Mouse (Mus musculus): ENCODE results near the gene Pcbp3. TPM values are rescaled to one million over a fixed set of nuclear protein-coding genes. Genes with fewer than 3 reads are reported as not detected.

The Pcbp3 gene
- 23.8 and 27.8 TPM in 2 replicates for polyA plus RNA-seq (2014; fragmentation: Nextera tagmentation; extraction: Ambion mirVana)

- ATAC-seq (replicated peaks; ENCODE audit: insufficient number of reproducible peaks, low FRiP score, low TSS enrichment, low read depth) (peak; percentile 92), DNase-seq (ENCODE audit: low spot score) (peak; percentile 100)
- H3K4me3 ChIP-seq (ENCODE audit: low read depth, low read length), result peak within 1 kb of the TSS; percentile 52
- H3K9ac ChIP-seq (replicated peaks; ENCODE audit: low read length), result peak within 1 kb of the TSS; percentile 69
- H3K27ac ChIP-seq (replicated peaks; ENCODE audit: low read depth, low read length), result no peak within 1 kb of the TSS
- 2% methylated on average over 59 of the region's 62 CpGs for WGBS
- H3K4me2 ChIP-seq (ENCODE audit: low read depth, low read length), result peak within 1 kb of the TSS; percentile 92
- H3K27me3 ChIP-seq (ENCODE audit: control insufficient read depth, insufficient read depth, low read length), result no peaks in the 10 kb centered on the region
- H3K4me1 ChIP-seq (ENCODE audit: control insufficient read depth, insufficient read depth, low read length), result peaks cover 3% of the 10 kb centered on the region; the same call in 1 of the 2 replicates
- H3K9me3 ChIP-seq (replicated peaks; ENCODE audit: control insufficient read depth, low read length), result no peaks in the 10 kb centered on the region
- H3K36me3 ChIP-seq (replicated peaks; ENCODE audit: control insufficient read depth, insufficient read depth, low read depth, low read length), result no peaks in the 10 kb centered on the region
Measured at GRCm38 (mm10) chr10:76961790-76962489, at the start of gene Pcbp3. TSS of gene Pcbp3 (minus strand) at chr10:76961887.

DNA sequence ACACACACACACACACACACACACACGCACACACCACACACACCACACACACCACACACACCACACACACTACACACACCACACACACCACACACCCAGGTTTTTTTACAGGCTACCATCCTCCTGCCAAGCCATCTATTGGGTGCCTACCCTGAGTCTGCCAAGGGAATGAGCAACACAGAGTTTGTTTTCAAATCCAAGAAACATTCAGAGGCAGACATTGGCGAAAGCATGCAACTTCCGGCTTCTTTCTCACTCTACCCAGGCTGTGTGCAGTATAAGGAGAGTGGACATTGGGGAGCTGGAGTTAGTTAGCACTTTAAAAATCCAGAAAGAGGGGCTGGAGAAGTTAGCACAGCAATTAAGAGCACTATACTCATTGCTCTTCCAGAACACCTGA lies 47.0 kb upstream of the Pcbp3 start:
- Histone ChIP-seq H3K27me3 (ENCODE audit: control insufficient read depth, insufficient read depth, low read length) (no peaks in the 10 kb centered on the region), H3K4me2 (ENCODE audit: low read depth, low read length) (no peak overlapping the region), H3K4me3 (ENCODE audit: low read depth, low read length) (no peak overlapping the region), H3K27ac (replicated peaks; ENCODE audit: low read depth, low read length) (no peak overlapping the region), H3K36me3 (replicated peaks; ENCODE audit: control insufficient read depth, insufficient read depth, low read depth, low read length) (no peaks in the 10 kb centered on the region), H3K9me3 (replicated peaks; ENCODE audit: control insufficient read depth, low read length) (no peaks in the 10 kb centered on the region), H3K9ac (replicated peaks; ENCODE audit: low read length) (no peak overlapping the region), H3K4me1 (ENCODE audit: control insufficient read depth, insufficient read depth, low read length) (0 out of 2 replicates have a peak, but pooled peaks cover 5% of the 10 kb centered on the region)
- ATAC-seq (replicated peaks; ENCODE audit: insufficient number of reproducible peaks, low FRiP score, low TSS enrichment, low read depth) (no peak), DNase-seq (ENCODE audit: low spot score) (no peak)
- 74% methylated on average over 3 of the region's 3 CpGs for WGBS

DNA sequence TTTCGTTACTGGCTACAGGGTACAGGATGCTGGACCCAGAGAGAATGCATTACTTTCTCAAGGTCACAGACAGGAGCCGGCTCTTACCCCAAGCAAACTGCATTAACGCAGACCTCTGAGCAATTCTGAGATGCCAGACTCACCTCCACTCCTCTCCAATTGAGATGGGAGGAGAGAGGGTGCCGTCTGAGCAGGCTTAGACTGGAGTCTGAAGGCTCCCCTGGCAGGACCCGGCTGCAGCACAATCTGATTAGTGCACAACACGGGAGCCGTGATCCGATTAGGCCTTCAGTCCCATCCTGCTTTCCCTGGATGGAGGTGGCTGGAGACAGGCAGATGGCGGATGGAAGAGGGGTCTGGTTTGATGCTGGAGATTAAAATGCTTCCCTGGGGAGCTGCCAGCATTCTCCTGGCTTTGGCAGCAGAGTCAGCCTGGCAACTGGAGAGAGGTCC lies 46.4 kb upstream of the Pcbp3 start:
- Histone ChIP-seq H3K4me2 (ENCODE audit: low read depth, low read length) (no peak overlapping the region), H3K9me3 (replicated peaks; ENCODE audit: control insufficient read depth, low read length) (no peaks in the 10 kb centered on the region), H3K36me3 (replicated peaks; ENCODE audit: control insufficient read depth, insufficient read depth, low read depth, low read length) (no peaks in the 10 kb centered on the region), H3K4me1 (ENCODE audit: control insufficient read depth, insufficient read depth, low read length) (0 out of 2 replicates have a peak, but pooled peaks cover 5% of the 10 kb centered on the region), H3K4me3 (ENCODE audit: low read depth, low read length) (no peak overlapping the region), H3K27ac (replicated peaks; ENCODE audit: low read depth, low read length) (no peak overlapping the region), H3K27me3 (ENCODE audit: control insufficient read depth, insufficient read depth, low read length) (no peaks in the 10 kb centered on the region), H3K9ac (replicated peaks; ENCODE audit: low read length) (peak overlapping the region; percentile 18; the same call in 1 of the 2 replicates)
- peak; percentile 25 for DNase-seq (ENCODE audit: low spot score)
- WGBS, result 17% methylated on average over 9 of the region's 9 CpGs
- 0 out of 2 replicates have a peak, but pooled peaks have one; percentile 29 for ATAC-seq (replicated peaks; ENCODE audit: insufficient number of reproducible peaks, low FRiP score, low TSS enrichment, low read depth)

- DNase-seq (ENCODE audit: low spot score), result peak; percentile 27
- H3K9ac ChIP-seq (replicated peaks; ENCODE audit: low read length), result no peak overlapping the region
- WGBS, result 26% methylated on average over 8 of the region's 8 CpGs
- no peaks in the 10 kb centered on the region for H3K36me3 ChIP-seq (replicated peaks; ENCODE audit: control insufficient read depth, insufficient read depth, low read depth, low read length)
- no peak overlapping the region for H3K4me3 ChIP-seq (ENCODE audit: low read depth, low read length)
- no peak for ATAC-seq (replicated peaks; ENCODE audit: insufficient number of reproducible peaks, low FRiP score, low TSS enrichment, low read depth)
- no peaks in the 10 kb centered on the region for H3K27me3 ChIP-seq (ENCODE audit: control insufficient read depth, insufficient read depth, low read length)
- 0 out of 2 replicates have a peak, but pooled peaks cover 5% of the 10 kb centered on the region for H3K4me1 ChIP-seq (ENCODE audit: control insufficient read depth, insufficient read depth, low read length)
- no peak overlapping the region; the same call in 1 of the 2 replicates for H3K27ac ChIP-seq (replicated peaks; ENCODE audit: low read depth, low read length)
- no peaks in the 10 kb centered on the region for H3K9me3 ChIP-seq (replicated peaks; ENCODE audit: control insufficient read depth, low read length)
- no peak overlapping the region for H3K4me2 ChIP-seq (ENCODE audit: low read depth, low read length)
Measured at GRCm38 (mm10) chr10:77007433-77008108, 45.9 kb upstream of the Pcbp3 start.

GRCm38 (mm10) chr10:77004936-77005335 lies 43.2 kb upstream of the Pcbp3 start:
- Histone ChIP-seq H3K9me3 (replicated peaks; ENCODE audit: control insufficient read depth, low read length) (no peaks in the 10 kb centered on the region), H3K4me3 (ENCODE audit: low read depth, low read length) (no peak overlapping the region), H3K36me3 (replicated peaks; ENCODE audit: control insufficient read depth, insufficient read depth, low read depth, low read length) (no peaks in the 10 kb centered on the region), H3K4me2 (ENCODE audit: low read depth, low read length) (no peak overlapping the region), H3K9ac (replicated peaks; ENCODE audit: low read length) (no peak overlapping the region), H3K4me1 (ENCODE audit: control insufficient read depth, insufficient read depth, low read length) (0 out of 2 replicates have a peak, but pooled peaks cover 5% of the 10 kb centered on the region), H3K27me3 (ENCODE audit: control insufficient read depth, insufficient read depth, low read length) (no peaks in the 10 kb centered on the region), H3K27ac (replicated peaks; ENCODE audit: low read depth, low read length) (no peak overlapping the region)
- no peak; the same call in 1 of the 2 replicates for ATAC-seq (replicated peaks; ENCODE audit: insufficient number of reproducible peaks, low FRiP score, low TSS enrichment, low read depth)
- peak; percentile 32 for DNase-seq (ENCODE audit: low spot score)
- WGBS, result 15% methylated on average over 7 of the region's 7 CpGs

GRCm38 (mm10) chr10:76997759-76998513 lies 36.2 kb upstream of the Pcbp3 start:
- Histone ChIP-seq H3K9ac (replicated peaks; ENCODE audit: low read length) (no peak overlapping the region), H3K27ac (replicated peaks; ENCODE audit: low read depth, low read length) (no peak overlapping the region), H3K4me3 (ENCODE audit: low read depth, low read length) (no peak overlapping the region), H3K9me3 (replicated peaks; ENCODE audit: control insufficient read depth, low read length) (no peaks in the 10 kb centered on the region), H3K4me2 (ENCODE audit: low read depth, low read length) (no peak overlapping the region), H3K27me3 (ENCODE audit: control insufficient read depth, insufficient read depth, low read length) (no peaks in the 10 kb centered on the region), H3K36me3 (replicated peaks; ENCODE audit: control insufficient read depth, insufficient read depth, low read depth, low read length) (no peaks in the 10 kb centered on the region), H3K4me1 (ENCODE audit: control insufficient read depth, insufficient read depth, low read length) (no peaks in the 10 kb centered on the region)
- WGBS, result 62% methylated on average over 17 of the region's 17 CpGs
- peak; percentile 67; the same call in 1 of the 2 replicates for ATAC-seq (replicated peaks; ENCODE audit: insufficient number of reproducible peaks, low FRiP score, low TSS enrichment, low read depth)
- DNase-seq (ENCODE audit: low spot score), result peak; percentile 31

GRCm38 (mm10) chr10:76992456-76992855 lies 30.8 kb upstream of the Pcbp3 start:
- Histone ChIP-seq H3K27ac (replicated peaks; ENCODE audit: low read depth, low read length) (no peak overlapping the region), H3K4me3 (ENCODE audit: low read depth, low read length) (no peak overlapping the region), H3K9ac (replicated peaks; ENCODE audit: low read length) (no peak overlapping the region), H3K9me3 (replicated peaks; ENCODE audit: control insufficient read depth, low read length) (no peaks in the 10 kb centered on the region), H3K4me2 (ENCODE audit: low read depth, low read length) (no peak overlapping the region), H3K4me1 (ENCODE audit: control insufficient read depth, insufficient read depth, low read length) (no peaks in the 10 kb centered on the region), H3K27me3 (ENCODE audit: control insufficient read depth, insufficient read depth, low read length) (no peaks in the 10 kb centered on the region), H3K36me3 (replicated peaks; ENCODE audit: control insufficient read depth, insufficient read depth, low read depth, low read length) (no peaks in the 10 kb centered on the region)
- WGBS, result 53% methylated on average over 3 of the region's 3 CpGs
- DNase-seq (ENCODE audit: low spot score) (no peak), ATAC-seq (replicated peaks; ENCODE audit: insufficient number of reproducible peaks, low FRiP score, low TSS enrichment, low read depth) (no peak)
